Mouse (Mus musculus): ENCODE measurements around the gene Vgll3.
A peak's percentile ranks its signal among the peaks of the same experiment; 100 is the strongest.

Vgll3 gene

GRCm38 (mm10) chr16:65814918-65815881, at the start of gene Vgll3:
Gene Vgll3 (plus strand): TSS chr16:65815257.
- peak; percentile 38 for DNase-seq (ENCODE audit: low spot score)

DNA sequence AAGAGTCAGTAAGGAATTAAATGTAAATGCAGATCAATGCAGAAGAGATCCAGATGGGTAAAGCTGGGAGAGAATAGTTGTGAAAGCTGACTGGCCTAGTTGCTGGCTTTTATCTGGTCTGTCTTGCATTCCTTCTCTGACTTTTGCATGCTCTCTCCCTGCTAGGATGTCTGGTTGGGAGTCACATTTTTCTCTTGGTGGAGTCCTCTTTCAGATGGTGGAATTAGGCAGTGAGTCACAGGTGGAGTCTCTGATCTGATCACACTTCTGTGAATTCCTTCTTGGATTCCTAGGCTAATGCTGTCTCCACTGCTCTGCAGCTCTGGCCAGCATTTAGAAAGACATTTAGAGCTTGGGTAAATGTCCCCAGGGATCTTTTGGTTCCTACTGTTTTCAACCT, 49.1 kb upstream of the Vgll3 start:
- DNase-seq (ENCODE audit: low spot score): no peak

- no peak for DNase-seq (ENCODE audit: low spot score)
These were observed 29.1 kb upstream of the Vgll3 start for GRCm38 (mm10) chr16:65785959-65786358.

DNA sequence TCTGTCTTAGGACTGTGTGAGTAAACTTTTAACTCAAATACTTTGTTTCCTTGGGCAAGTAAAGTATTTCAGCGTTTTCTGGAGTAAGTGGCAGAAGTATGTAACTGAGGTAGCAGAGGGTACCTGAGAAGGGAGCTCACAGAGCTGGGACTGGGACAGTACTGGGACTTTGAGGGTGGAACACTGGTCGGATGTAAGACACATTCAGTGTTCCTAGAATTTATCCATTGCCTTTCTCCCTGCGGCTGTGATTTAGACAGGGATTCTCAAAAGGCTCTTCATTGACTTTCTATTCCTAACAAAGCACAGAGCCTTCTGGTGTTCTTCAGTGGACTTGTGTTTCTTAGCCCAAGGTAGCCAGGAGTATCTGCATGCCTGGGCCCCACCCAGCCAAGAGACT, 1.0 kb downstream of the Vgll3 start:
- DNase-seq (ENCODE audit: low spot score): no peak

DNA sequence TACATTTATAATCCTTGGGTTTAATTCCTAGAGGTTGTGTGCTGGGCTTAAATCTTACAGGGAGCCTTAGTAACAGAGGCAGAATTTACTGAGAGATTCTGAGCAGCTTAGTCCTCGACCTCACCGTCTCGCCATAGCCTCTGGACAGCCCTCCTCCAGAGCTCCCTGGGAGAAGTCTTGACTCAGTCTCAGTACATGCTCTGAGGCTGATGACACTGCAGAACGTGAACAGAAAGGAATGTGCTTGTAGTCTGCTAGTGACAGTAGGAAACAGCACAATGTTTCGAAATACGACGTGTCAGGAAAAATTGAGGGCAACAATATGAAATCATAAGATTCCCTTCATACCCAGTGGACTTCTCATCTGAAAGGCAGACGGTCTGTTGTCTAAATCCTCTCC, 3.7 kb downstream of the Vgll3 start:
- DNase-seq (ENCODE audit: low spot score): no peak

GRCm38 (mm10) chr16:65820803-65821202, 5.7 kb downstream of the Vgll3 start:
- DNase-seq (ENCODE audit: low spot score): no peak

DNA sequence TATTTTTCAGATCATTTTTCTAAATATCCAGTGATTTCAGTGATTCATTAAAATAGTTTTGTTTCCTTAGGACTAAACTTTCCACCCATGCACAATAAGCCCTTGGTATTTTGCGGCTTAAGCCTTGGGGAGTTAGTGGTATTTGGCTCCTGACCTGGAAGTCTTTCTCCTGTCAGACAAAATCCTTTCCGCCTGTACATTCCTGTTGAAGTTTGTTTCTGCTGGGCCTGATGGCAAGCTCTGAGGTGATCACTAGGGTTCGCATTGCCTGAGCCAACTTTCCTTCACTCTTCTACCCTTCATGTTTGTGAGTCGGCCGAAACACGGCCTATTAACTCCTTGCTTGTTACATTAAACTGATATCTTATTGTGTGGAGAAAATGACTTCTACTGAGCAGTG, 8.7 kb downstream of the Vgll3 start:
- no peak for DNase-seq (ENCODE audit: low spot score)

- no peak for DNase-seq (ENCODE audit: low spot score)
These were observed 13.1 kb downstream of the Vgll3 start for GRCm38 (mm10) chr16:65828141-65828565.

DNA sequence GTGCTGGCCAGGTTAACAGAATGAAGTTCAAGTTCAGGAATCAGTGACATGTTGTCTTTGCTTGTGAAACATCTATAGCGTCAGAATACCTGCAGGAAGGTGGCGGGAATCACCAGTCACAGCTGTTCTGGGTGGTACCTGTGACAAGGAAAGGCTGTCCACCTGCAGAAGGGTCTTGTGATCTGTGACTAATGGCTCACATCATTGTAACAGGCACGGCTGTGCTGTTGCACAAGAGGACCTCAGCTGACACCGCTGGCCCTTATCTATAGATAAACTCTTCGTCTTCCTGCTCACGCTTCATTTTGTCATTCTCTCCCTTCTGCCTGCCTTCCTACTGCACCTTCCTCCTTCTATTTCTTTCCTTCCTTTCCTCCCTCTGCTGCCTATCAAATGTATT, 14.0 kb downstream of the Vgll3 start:
- no peak for DNase-seq (ENCODE audit: low spot score)

- no peak for DNase-seq (ENCODE audit: low spot score)
These were observed 19.7 kb downstream of the Vgll3 start for GRCm38 (mm10) chr16:65834721-65835120.

DNA sequence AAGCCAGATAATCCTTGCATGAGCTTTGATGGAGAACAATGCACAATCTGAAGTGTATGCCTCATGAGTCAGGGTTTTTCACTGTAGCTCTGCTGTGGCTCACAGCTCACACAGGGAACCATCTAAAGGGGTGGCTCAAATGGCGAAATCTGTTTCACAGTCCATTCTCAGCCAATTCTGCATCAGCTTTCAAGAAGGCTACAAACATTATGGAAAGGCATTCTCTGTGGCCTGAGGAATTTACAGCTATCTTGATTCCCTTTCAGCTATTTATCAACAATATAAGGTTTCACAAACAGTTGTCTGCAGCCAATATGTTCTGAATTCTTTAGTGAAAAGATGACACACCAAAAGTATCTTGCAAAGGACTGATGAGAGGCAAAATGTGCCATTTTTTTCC, 35.1 kb downstream of the Vgll3 start:
- DNase-seq (ENCODE audit: low spot score): no peak

DNA sequence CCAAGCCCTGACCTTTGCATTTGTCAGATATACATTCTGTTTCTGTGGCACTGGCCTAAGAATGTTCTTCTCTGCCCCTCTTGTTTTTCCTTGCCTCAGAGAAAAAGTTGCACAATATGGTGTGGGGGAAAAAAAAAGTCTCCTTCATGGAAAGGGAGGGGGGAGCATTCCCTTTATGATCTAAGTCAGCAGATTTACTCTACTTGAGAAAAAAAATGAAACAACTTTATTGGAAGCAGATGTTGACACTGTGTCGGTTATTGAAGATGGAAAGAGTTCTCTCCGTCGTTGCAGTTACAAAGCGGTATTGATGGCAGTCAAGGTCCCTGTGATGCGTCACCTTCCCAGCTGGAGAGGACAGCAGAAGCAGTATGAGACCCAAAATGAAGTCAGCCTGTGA, 49.4 kb downstream of the Vgll3 start:
- DNase-seq (ENCODE audit: low spot score): no peak

DNA sequence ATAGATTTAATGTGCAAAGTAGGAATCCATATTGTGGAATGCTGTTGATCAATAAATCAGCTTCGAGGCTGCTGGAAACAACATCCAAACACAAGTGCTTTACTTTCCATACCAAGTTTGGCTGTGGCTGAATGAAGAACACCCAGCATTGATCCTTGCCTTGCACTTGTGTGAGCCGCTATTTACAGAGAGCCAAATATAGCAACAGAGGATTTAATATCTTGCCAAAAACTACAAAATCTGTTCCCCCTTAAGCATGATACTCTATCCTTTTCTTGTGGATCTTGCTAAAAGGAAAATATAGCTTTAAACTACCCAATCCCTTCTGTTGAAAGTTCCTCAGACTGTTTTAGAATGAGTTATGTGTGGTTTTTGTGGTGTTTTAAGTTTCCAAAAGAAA, 52.9 kb downstream of the Vgll3 start:
- DNase-seq (ENCODE audit: low spot score): no peak

- DNase-seq (ENCODE audit: low spot score): no peak
These were observed 53.9 kb downstream of the Vgll3 start for GRCm38 (mm10) chr16:65868933-65869332.

DNA sequence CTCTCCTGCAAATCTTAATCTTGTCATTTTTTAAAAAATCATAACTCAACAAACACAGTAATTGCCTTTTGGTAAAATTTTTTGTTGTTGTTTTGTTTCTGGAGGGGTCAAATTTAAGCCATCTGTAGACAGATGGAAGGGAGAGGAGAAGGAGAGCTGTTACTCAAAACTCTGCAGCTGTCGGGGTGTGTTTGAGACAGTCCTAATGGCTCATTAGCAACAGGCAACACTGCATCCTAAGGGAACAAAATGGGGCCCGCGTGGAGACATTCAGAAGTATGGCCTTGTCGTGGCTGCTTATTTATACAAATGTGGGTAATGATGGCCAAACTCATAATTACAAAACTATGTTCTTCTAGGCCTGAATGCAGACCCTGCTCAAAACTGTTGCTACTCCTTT, 73.9 kb downstream of the Vgll3 start:
- no peak for DNase-seq (ENCODE audit: low spot score)
